Mouse (Mus musculus) lung, embryonic 14.5 days (tissue): ENCODE data around the gene Dph3. TPM values are rescaled to one million over a fixed set of nuclear protein-coding genes. Genes with fewer than 3 reads are reported as not detected.
"Not testable (repeated sequence)": the region's sequence is repeated elsewhere in the genome, so short reads cannot be mapped to it uniquely, and the experiment has no call there.

ENCODE experiments used
- ATAC-seq: fragments of 200-750 bp; cut with Nextera tagmentation; 2 replicates; pipeline ENCODE4 v1.8.0; 2017; ENCODE audit warnings: mild to moderate bottlenecking, moderate TSS enrichment, moderate library complexity; ENCODE audit not compliant: insufficient read depth
- DNase-seq: peaks from one replicate; pipeline ENCODE4 v3.0.0-alpha.2; 2015
- H3K27ac ChIP-seq: fragments of 300-500 bp; sonication (generic); 2 replicates; pipeline ENCODE4 v1.5.1; 2014; ENCODE audit warnings: low read depth, mild to moderate bottlenecking, moderate library complexity
- H3K27me3 ChIP-seq: fragments of 300-500 bp; sonication (generic); 2 replicates; pipeline ENCODE4 v1.6.1; 2014; ENCODE audit warnings: low read length, control low read depth; ENCODE audit not compliant: insufficient read depth
- H3K36me3 ChIP-seq: fragments of 300-500 bp; sonication (generic); 2 replicates; pipeline ENCODE4 v1.6.1; 2014; ENCODE audit warnings: control low read depth; ENCODE audit not compliant: insufficient read depth
- H3K4me1 ChIP-seq: fragments of 300-500 bp; sonication (generic); 2 replicates; pipeline ENCODE4 v1.6.1; 2014; ENCODE audit warnings: antibody characterized with exemption, control low read depth; ENCODE audit not compliant: insufficient read depth
- H3K4me2 ChIP-seq: fragments of 300-500 bp; sonication (generic); 2 replicates; pipeline ENCODE4 v1.6.1; 2014; ENCODE audit warnings: mild to moderate bottlenecking
- H3K4me3 ChIP-seq: fragments of 300-500 bp; sonication (generic); 2 replicates; pipeline ENCODE4 v1.5.1; 2014; ENCODE audit warnings: low read depth, low read length
- H3K9ac ChIP-seq: fragments of 300-500 bp; sonication (generic); 2 replicates; pipeline ENCODE4 v1.6.1; 2014
- H3K9me3 ChIP-seq: fragments of 300-500 bp; sonication (generic); 2 replicates; pipeline ENCODE4 v1.6.1; 2016; ENCODE audit warnings: low read depth, low read length, control low read depth
- CTCF ChIP-seq: IDR thresholded peaks from 2 replicates; pipeline ENCODE4 v1.5.1; 2016; ENCODE audit warnings: antibody characterized with exemption, low read depth
- WGBS: fragments of 180-500 bp; shearing (Covaris S2); extraction: QIAGEN DNeasy Blood & Tissue Kit; methylation state at CpG from one replicate; pipeline ENCODE4 v1.1.7; 2014; 5-methylcytosine and 5-hydroxymethylcytosine counted together
- polyA plus RNA-seq: library from polyadenylated mRNA; unstranded; fragments of >200 nt; fragmentation: Nextera tagmentation; extraction: Ambion mirVana; gene quantifications from 2 replicates; pipeline ENCODE4 v1.2.1, GENCODE M21; 2014

Dph3 gene
- polyA plus RNA-seq, 1 experiment from 2014 or later, result 89.8 TPM

DNA sequence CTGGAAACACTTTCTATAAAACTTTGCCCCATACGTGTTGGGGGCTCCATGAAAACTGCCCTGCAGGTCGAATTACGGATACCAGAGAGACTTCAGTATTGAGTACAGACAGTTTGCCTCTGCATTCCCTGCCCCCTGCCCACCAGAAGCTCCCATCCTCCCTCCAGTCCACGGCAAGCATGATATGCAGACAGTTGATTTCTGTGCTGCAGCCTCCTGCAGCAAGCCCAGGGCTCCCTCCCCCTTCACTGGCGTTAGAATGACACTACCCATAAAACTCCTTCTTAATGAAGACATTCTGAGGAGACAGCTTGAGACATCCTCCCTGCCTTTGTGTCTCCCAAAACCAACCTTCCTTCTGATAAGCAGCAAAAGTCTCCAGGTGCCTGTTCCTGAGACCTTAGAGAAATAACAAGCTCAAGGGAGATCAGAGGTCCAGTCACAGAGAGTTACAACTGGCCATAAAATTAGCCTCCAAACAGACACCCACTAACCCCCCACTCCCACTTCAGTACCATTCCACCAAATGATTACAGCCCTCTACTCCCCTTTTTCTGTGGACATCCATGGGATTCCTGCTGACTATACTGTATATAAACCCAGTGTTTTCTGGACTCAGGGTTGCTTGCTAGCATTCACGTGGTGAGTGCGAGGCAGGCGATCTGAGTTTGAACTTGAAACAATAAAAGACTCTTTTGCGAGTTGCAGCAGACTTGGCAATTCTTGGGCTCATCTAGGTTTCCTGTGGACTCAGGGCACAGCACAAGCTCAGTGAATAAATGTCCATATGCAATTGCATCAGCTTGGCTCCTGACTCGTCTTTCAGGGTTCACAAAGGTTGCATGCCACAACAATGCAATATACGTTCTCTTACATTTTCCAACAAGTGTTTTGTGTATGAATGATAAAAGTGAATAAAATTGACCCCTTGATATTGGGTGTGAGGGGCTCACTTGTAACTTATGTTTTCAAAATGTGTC lies 35.7 kb upstream of the Dph3 start:
- Histone ChIP-seq H3K4me1 (no peaks in the 10 kb centered on the region), H3K9me3 (no peaks in the 10 kb centered on the region), H3K36me3 (no peaks in the 10 kb centered on the region), H3K4me3 (no peak overlapping the region), H3K4me2 (no peak overlapping the region), H3K27ac (no peak overlapping the region), H3K27me3 (no peaks in the 10 kb centered on the region), H3K9ac (no peak overlapping the region)
- no peak for ATAC-seq
- 66% methylated on average over 11 of the region's 11 CpGs for WGBS
- no peak for DNase-seq
- TF ChIP-seq CTCF, result no peak

DNA sequence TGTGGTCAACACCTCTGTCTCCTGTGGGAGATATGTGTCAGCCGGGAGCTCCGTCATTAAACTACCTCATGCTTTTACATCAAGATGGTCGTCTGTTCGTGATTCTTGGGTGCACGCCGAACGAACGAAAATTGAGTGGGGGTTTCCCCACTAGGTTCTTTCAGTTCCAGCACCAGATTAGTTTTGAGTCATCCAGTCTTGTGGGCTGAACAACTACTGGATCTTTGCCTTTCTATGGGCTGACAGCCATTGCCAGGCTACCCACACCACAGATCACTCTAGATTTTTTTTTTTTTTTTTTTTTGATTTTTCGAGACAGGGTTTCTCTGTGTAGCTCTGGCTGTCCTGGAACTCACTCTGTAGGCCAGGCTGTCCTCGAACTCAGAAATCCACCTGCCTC lies 26.6 kb upstream of the Dph3 start:
- ATAC-seq, H3K9ac ChIP-seq: not testable (repeated sequence)
- WGBS, result 86% methylated on average over 10 of the region's 10 CpGs

GRCm38 (mm10) chr14:32106911-32107310 lies 21.4 kb upstream of the Dph3 start:
- no peaks in the 10 kb centered on the region for H3K27me3 ChIP-seq
- no peak overlapping the region for H3K9ac ChIP-seq

More for the DNA sequence above, 26.6 kb upstream of the Dph3 start:
- not testable (repeated sequence) for H3K9me3 ChIP-seq, H3K4me3 ChIP-seq, H3K4me2 ChIP-seq, DNase-seq, H3K4me1 ChIP-seq, H3K27ac ChIP-seq, H3K27me3 ChIP-seq, H3K36me3 ChIP-seq

GRCm38 (mm10) chr14:32105663-32106062 lies 20.1 kb upstream of the Dph3 start:
- Histone ChIP-seq H3K27ac (no peak overlapping the region), H3K4me3 (no peak overlapping the region), H3K36me3 (peaks cover 9% of the 10 kb centered on the region; the same call in 1 of the 2 replicates), H3K9ac (no peak overlapping the region), H3K4me1 (no peaks in the 10 kb centered on the region), H3K9me3 (no peaks in the 10 kb centered on the region), H3K27me3 (no peaks in the 10 kb centered on the region), H3K4me2 (no peak overlapping the region)
- DNase-seq, result no peak
- WGBS, result 31% methylated on average over 7 of the region's 7 CpGs
- no peak for ATAC-seq
- TF ChIP-seq CTCF, result no peak

More at GRCm38 (mm10) chr14:32106911-32107310, 21.4 kb upstream of the Dph3 start:
- Histone ChIP-seq H3K4me3 (no peak overlapping the region), H3K4me2 (no peak overlapping the region), H3K9me3 (no peaks in the 10 kb centered on the region), H3K27ac (no peak overlapping the region), H3K36me3 (peaks cover 9% of the 10 kb centered on the region; the same call in 1 of the 2 replicates), H3K4me1 (no peaks in the 10 kb centered on the region)
- DNase-seq (no peak), ATAC-seq (no peak)
- WGBS, result 89% methylated on average over 4 of the region's 4 CpGs
- no peak for TF ChIP-seq CTCF

DNA sequence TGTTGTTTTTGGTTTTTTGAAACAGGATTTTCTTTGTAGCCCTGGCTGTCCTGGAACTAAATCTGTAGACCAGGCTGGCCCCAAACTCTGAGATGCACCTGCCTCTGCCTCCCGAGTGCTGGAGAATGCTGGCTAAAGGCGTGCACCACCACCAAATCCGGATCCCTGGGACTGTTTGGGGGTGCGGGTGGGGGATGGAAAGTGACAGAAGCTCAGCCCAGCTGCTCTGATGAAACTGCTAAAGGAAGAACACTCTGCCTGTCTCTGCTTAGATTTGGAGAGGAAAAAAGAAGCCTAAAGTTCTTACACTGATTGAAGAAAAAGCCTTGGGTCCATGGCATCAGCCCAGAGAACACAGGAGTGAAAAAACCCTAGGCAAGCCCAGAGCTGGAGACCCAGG lies 18.0 kb upstream of the Dph3 start:
- 78% methylated on average over 4 of the region's 4 CpGs for WGBS

GRCm38 (mm10) chr14:32098951-32099350 lies 13.4 kb upstream of the Dph3 start:
- Histone ChIP-seq H3K27ac (no peak overlapping the region), H3K9ac (no peak overlapping the region), H3K36me3 (peaks cover 60% of the 10 kb centered on the region), H3K9me3 (no peaks in the 10 kb centered on the region), H3K4me3 (no peak overlapping the region), H3K27me3 (no peaks in the 10 kb centered on the region), H3K4me2 (no peak overlapping the region), H3K4me1 (no peaks in the 10 kb centered on the region)
- 85% methylated on average over 3 of the region's 3 CpGs for WGBS
- no peak for TF ChIP-seq CTCF
- no peak for DNase-seq
- ATAC-seq, result no peak

More for the DNA sequence above, 18.0 kb upstream of the Dph3 start:
- Histone ChIP-seq H3K4me1 (no peaks in the 10 kb centered on the region), H3K4me3 (no peak overlapping the region), H3K9me3 (no peaks in the 10 kb centered on the region), H3K4me2 (no peak overlapping the region), H3K36me3 (peaks cover 26% of the 10 kb centered on the region), H3K27ac (no peak overlapping the region), H3K27me3 (no peaks in the 10 kb centered on the region), H3K9ac (no peak overlapping the region)
- ATAC-seq (no peak), DNase-seq (no peak)
- no peak for TF ChIP-seq CTCF

DNA sequence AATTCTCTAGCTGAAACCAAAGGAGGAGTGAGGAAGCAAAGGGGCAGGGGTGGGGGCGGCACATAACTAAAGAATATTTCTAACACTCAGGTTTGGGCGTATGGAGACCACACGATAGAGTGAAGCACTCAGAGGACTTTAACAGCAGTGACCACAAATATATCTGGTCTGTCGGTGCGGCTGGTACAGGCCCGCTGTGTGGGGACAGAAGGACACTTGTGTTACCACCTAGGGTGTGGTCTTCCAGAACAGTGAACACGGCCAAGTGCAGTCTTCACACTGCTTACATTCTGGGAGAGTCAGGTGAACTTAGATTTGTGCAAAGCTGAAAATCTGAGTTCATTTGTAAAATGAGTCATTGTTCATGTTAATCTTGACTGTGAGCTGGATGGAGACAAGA lies 12.2 kb upstream of the Dph3 start:
- no peaks in the 10 kb centered on the region for H3K27me3 ChIP-seq
- no peak overlapping the region for H3K27ac ChIP-seq
- 91% methylated on average over 7 of the region's 7 CpGs for WGBS
- peaks cover 66% of the 10 kb centered on the region for H3K36me3 ChIP-seq
- no peak for TF ChIP-seq CTCF
- H3K9ac ChIP-seq, result no peak overlapping the region
- no peaks in the 10 kb centered on the region for H3K9me3 ChIP-seq
- no peak overlapping the region for H3K4me2 ChIP-seq
- no peaks in the 10 kb centered on the region for H3K4me1 ChIP-seq
- no peak overlapping the region for H3K4me3 ChIP-seq
- ATAC-seq (no peak), DNase-seq (no peak)
